Mouse (Mus musculus) forebrain, embryonic 16.5 days (tissue): ENCODE measurements around the gene Gpc2. TPM values are rescaled to one million over a fixed set of nuclear protein-coding genes. Genes with fewer than 3 reads are reported as not detected.

ENCODE experiments used
- ATAC-seq: fragments of 200-750 bp; cut with Nextera tagmentation; 2 replicates; pipeline ENCODE4 v1.8.0; 2017; ENCODE audit warnings: mild to moderate bottlenecking, moderate library complexity
- H3K27ac ChIP-seq: fragments of 300-500 bp; sonication (generic); 2 replicates; pipeline ENCODE4 v1.5.1; 2014; ENCODE audit warnings: low read length, control low read depth
- H3K27me3 ChIP-seq: fragments of 300-500 bp; sonication (generic); replicated peaks from 2 replicates; pipeline ENCODE4 v1.6.1; 2014; ENCODE audit warnings: low read length; ENCODE audit not compliant: control insufficient read depth, insufficient read depth
- H3K36me3 ChIP-seq: fragments of 300-500 bp; sonication (generic); 2 replicates; pipeline ENCODE4 v1.6.1; 2014; ENCODE audit not compliant: control insufficient read depth, insufficient read depth
- H3K4me1 ChIP-seq: fragments of 300-500 bp; sonication (generic); replicated peaks from 2 replicates; pipeline ENCODE4 v1.6.1; 2014; ENCODE audit warnings: low read length; ENCODE audit not compliant: control insufficient read depth, insufficient read depth
- H3K4me2 ChIP-seq: fragments of 300-500 bp; sonication (generic); 2 replicates; pipeline ENCODE4 v1.6.1; 2014; ENCODE audit warnings: mild to moderate bottlenecking, low read length, control low read depth
- H3K4me3 ChIP-seq: fragments of 300-500 bp; sonication (generic); replicated peaks from 2 replicates; pipeline ENCODE4 v1.5.1; 2014; ENCODE audit warnings: mild to moderate bottlenecking, low read length, control low read depth
- H3K9ac ChIP-seq: fragments of 300-500 bp; sonication (generic); replicated peaks from 2 replicates; pipeline ENCODE4 v1.6.1; 2014; ENCODE audit warnings: low read depth, low read length, control low read depth
- H3K9me3 ChIP-seq: fragments of 300-500 bp; sonication (generic); 2 replicates; pipeline ENCODE4 v1.6.1; 2016; ENCODE audit warnings: low read length; ENCODE audit not compliant: control insufficient read depth
- WGBS: fragments of 180-500 bp; shearing (Covaris S2); extraction: QIAGEN DNeasy Blood & Tissue Kit; methylation state at CpG from one replicate; pipeline ENCODE4 v1.1.7; 2014; 5-methylcytosine and 5-hydroxymethylcytosine counted together
- polyA plus RNA-seq: library from polyadenylated mRNA; unstranded; fragments of >200 nt; fragmentation: Nextera tagmentation; extraction: Ambion mirVana; gene quantifications from 2 replicates; pipeline ENCODE4 v1.2.1, GENCODE M21; 2015

Gpc2 gene
- polyA plus RNA-seq, 1 experiment from 2014 or later = 245 TPM

- Histone ChIP-seq H3K9ac (peak overlapping the region; percentile 39; the same call in 1 of the 2 replicates), H3K27ac (no peak overlapping the region), H3K4me3 (peak overlapping the region; percentile 82), H3K4me1 (peaks cover 41% of the 10 kb centered on the region), H3K9me3 (peaks cover 7% of the 10 kb centered on the region), H3K27me3 (0 out of 2 replicates have a peak, but pooled peaks cover 2% of the 10 kb centered on the region), H3K4me2 (peak overlapping the region; percentile 93), H3K36me3 (0 out of 2 replicates have a peak, but pooled peaks cover 8% of the 10 kb centered on the region)
- WGBS = 27% methylated on average over 26 of the region's 26 CpGs
- ATAC-seq = no peak
Measured at GRCm38 (mm10) chr5:138280425-138280768, 592 bp upstream of the Gpc2 start.

DNA sequence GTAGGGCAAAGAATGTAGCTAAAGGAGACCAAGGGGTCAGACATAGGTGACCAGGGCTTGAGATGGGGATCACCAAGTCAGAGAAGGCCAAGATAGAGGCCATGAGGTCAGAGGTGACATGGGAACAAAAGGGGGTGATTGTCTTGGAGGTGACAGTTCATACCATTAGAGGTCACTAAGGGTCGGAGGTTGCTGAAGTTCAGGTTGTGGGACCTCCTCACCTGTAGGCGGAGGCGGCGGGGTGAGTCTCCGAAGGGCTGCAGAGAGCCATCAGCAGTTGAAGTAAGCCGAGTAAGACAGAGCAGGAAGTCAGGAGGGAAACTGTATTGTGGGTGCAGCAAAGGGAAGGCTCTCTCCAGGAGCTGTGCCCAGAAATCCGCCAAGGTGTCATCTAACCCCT, 1.8 kb downstream of the Gpc2 start:
- Histone ChIP-seq H3K4me1 (peaks cover 59% of the 10 kb centered on the region), H3K9ac (peak overlapping the region; percentile 86), H3K4me3 (peak overlapping the region; percentile 82), H3K27ac (no peak overlapping the region), H3K27me3 (0 out of 2 replicates have a peak, but pooled peaks cover 2% of the 10 kb centered on the region), H3K9me3 (peaks cover 7% of the 10 kb centered on the region), H3K4me2 (peak overlapping the region; percentile 93), H3K36me3 (0 out of 2 replicates have a peak, but pooled peaks cover 13% of the 10 kb centered on the region)
- WGBS = 88% methylated on average over 7 of the region's 7 CpGs
- ATAC-seq = no peak

- Histone ChIP-seq H3K36me3 (0 out of 2 replicates have a peak, but pooled peaks cover 13% of the 10 kb centered on the region), H3K4me1 (peaks cover 65% of the 10 kb centered on the region), H3K4me3 (peak overlapping the region; percentile 45), H3K27ac (no peak overlapping the region), H3K9me3 (peaks cover 2% of the 10 kb centered on the region), H3K27me3 (no peaks in the 10 kb centered on the region; the same call in 1 of the 2 replicates), H3K4me2 (peak overlapping the region; percentile 75), H3K9ac (peak overlapping the region; percentile 61)
- no peak for ATAC-seq
- WGBS = 11% methylated on average over 41 of the region's 41 CpGs
Measured at GRCm38 (mm10) chr5:138275216-138276050, 4.4 kb downstream of the Gpc2 start.

DNA sequence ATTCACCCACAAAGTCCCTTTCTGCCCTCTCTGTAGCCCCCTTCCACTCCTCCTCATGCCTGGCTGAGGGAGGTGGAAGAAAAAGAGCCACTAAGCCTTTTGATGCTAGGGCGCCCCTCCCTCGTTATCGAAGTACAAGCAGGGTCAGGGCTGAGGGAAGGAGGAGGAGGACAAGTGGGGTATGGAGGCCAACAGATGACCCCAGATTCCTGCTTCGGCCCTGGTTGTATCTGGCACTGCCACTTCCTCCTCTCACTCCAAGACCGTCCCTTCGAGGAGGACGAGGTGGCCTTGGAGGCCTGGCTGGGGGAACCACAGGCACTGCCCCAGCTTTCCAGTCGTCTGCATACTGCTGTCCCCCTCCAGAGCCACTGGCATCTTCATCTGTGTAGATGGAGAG, 5.6 kb downstream of the Gpc2 start:
- Histone ChIP-seq H3K9me3 (no peaks in the 10 kb centered on the region), H3K4me2 (no peak overlapping the region), H3K27ac (no peak overlapping the region), H3K4me1 (peaks cover 62% of the 10 kb centered on the region), H3K36me3 (0 out of 2 replicates have a peak, but pooled peaks cover 13% of the 10 kb centered on the region), H3K9ac (no peak overlapping the region), H3K27me3 (no peaks in the 10 kb centered on the region; the same call in 1 of the 2 replicates), H3K4me3 (no peak overlapping the region)
- WGBS = 55% methylated on average over 7 of the region's 8 CpGs
- no peak for ATAC-seq

DNA sequence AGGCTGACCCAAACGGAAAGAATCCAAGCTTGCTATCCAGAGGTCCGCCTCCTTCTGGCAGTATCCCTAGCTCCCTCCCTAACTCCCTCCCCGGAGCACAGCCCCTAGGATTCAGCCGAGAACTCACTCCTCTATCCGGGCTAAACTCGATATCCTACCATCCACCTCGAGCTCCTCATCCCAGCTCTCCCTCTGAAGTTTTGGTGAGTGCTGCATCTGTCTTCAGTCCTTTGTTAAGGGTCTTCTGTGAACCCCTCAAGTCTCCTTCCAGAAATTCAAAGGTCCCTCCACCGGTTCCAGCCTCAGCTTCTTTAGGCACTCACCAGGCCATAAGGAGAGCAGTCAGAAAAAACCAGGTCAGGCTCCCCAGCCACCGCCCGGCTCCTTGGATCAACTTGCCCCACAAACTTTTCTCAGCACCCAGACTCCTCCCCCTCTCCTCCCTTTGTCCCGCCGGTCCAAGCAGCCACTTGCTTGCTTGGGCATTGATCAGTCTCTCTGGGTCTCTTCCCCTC, 7.3 kb downstream of the Gpc2 start, which contains the start of gene Gal3st4:
TSS of gene Gal3st4 (minus strand) at position 432 of the 515 bp plus-strand sequence.
- Histone ChIP-seq H3K27me3 (no peaks in the 10 kb centered on the region; the same call in 1 of the 2 replicates), H3K36me3 (0 out of 2 replicates have a peak, but pooled peaks cover 10% of the 10 kb centered on the region), H3K4me2 (peak within 1 kb of the TSS; percentile 4; the same call in 1 of the 2 replicates), H3K9me3 (no peaks in the 10 kb centered on the region), H3K4me1 (peaks cover 45% of the 10 kb centered on the region), H3K27ac (no peak within 1 kb of the TSS), H3K4me3 (no peak within 1 kb of the TSS), H3K9ac (no peak within 1 kb of the TSS; the same call in 1 of the 2 replicates)
- WGBS = 2% methylated on average over 12 of the region's 12 CpGs
- peak; percentile 20; the same call in 1 of the 2 replicates for ATAC-seq

DNA sequence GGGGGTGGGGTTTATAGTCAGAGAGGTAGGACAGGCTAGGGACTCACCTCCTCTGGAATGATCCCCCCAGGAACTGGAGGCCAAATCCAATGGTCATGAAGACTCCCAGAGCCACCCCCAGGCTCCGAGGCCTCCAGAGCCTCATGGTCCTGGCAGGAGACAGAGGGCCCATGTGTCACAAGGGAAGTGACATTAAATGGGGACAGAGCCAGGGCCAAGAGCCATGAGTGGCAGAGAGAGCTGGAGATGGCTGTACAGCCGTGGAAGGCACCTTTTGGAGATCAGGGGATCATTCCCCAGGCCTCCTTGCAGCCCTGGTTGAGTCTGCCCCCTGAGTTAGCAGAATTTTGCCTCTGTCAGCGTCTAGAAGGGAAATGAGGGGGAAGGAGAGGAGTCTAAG, 8.6 kb downstream of the Gpc2 start:
- ATAC-seq = no peak
- no peak overlapping the region for H3K9ac ChIP-seq
- H3K27ac ChIP-seq = no peak overlapping the region
- H3K27me3 ChIP-seq = no peaks in the 10 kb centered on the region; the same call in 1 of the 2 replicates
- H3K4me3 ChIP-seq = no peak overlapping the region
- WGBS = 50% methylated on average over 3 of the region's 3 CpGs
- H3K9me3 ChIP-seq = no peaks in the 10 kb centered on the region
- H3K4me2 ChIP-seq = no peak overlapping the region
- H3K4me1 ChIP-seq = peaks cover 33% of the 10 kb centered on the region
- peaks cover 5% of the 10 kb centered on the region; the same call in 1 of the 2 replicates for H3K36me3 ChIP-seq

- H3K9ac ChIP-seq = no peak overlapping the region
- no peak overlapping the region for H3K4me3 ChIP-seq
- 82% methylated on average over 4 of the region's 4 CpGs for WGBS
- no peaks in the 10 kb centered on the region; the same call in 1 of the 2 replicates for H3K27me3 ChIP-seq
- H3K4me1 ChIP-seq = peaks cover 21% of the 10 kb centered on the region
- no peak overlapping the region for H3K4me2 ChIP-seq
- peaks cover under 1% of the 10 kb centered on the region; the same call in 1 of the 2 replicates for H3K36me3 ChIP-seq
- no peak overlapping the region for H3K27ac ChIP-seq
- no peaks in the 10 kb centered on the region for H3K9me3 ChIP-seq
- no peak for ATAC-seq
Measured at GRCm38 (mm10) chr5:138268980-138269379, 10.8 kb downstream of the Gpc2 start.

DNA sequence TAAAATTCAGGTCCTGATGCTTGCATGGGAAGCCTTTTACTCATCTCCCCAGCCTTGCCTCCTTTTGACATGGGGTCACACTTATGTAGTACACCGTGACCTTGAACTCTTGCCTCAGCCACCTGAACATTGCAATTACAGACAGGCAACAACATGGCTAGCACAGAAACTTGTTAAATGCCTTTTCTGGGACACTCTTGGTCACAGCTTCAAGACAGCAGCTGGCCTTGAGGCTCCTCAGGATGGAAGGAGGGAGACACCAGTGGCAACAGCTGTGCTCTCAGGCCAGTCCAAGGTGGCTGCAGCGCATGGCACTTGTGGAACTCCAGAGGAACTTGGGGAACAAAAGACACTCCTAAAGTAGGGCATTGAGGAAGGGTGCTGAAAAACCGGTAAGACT, 12.7 kb downstream of the Gpc2 start:
- WGBS = 89% methylated on average over 3 of the region's 3 CpGs
- Histone ChIP-seq H3K27ac (no peak overlapping the region), H3K4me2 (no peak overlapping the region), H3K9me3 (no peaks in the 10 kb centered on the region), H3K27me3 (no peaks in the 10 kb centered on the region; the same call in 1 of the 2 replicates), H3K4me3 (no peak overlapping the region), H3K36me3 (no peaks in the 10 kb centered on the region; the same call in 1 of the 2 replicates), H3K9ac (no peak overlapping the region), H3K4me1 (peaks cover 20% of the 10 kb centered on the region)
- ATAC-seq = no peak

GRCm38 (mm10) chr5:138265712-138266111, 14.1 kb downstream of the Gpc2 start:
- Histone ChIP-seq H3K36me3 (peaks cover 3% of the 10 kb centered on the region), H3K9ac (no peak overlapping the region), H3K9me3 (no peaks in the 10 kb centered on the region), H3K4me1 (peaks cover 20% of the 10 kb centered on the region), H3K27ac (no peak overlapping the region), H3K27me3 (no peaks in the 10 kb centered on the region), H3K4me2 (no peak overlapping the region), H3K4me3 (no peak overlapping the region)
- no peak for ATAC-seq
- WGBS = 97% methylated on average over 4 of the region's 4 CpGs
